Mouse (Mus musculus) megakaryocyte, embryonic 14.5 days (primary cell): ENCODE data around the gene Ssmem1.

ENCODE experiments used
- FLI1 ChIP-seq: IDR thresholded peaks from 2 replicates; pipeline ENCODE4 v1.6.1; 2012; ENCODE audit warnings: low read length, inconsistent platforms, mixed read lengths
- GATA1 ChIP-seq: IDR thresholded peaks from 3 replicates; pipeline ENCODE4 v1.6.1; 2012; ENCODE audit warnings: mixed read lengths, low read length, inconsistent platforms, borderline replicate concordance

DNA sequence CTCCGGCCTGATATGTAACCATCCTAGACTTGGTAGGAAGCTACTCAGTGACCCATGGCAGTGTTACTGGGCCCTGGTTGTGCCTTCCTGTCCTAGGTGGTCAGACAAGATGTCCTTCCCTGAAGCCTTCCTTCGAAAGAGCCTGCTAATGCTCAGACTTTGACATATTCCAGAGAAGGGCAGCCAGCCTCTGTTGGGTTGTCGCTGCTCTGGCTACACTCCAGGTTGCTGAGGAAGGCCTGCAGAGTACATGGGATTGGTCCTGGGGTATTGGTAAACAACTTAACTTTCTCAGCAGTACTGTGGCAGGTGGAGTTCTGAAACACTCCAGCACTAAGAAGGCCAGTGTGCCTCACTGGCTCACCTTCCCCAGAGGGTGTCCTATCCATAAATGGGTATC is 30.2 kb upstream of the Ssmem1 start:
- TF ChIP-seq GATA1 (no peak), FLI1 (no peak)
